Mouse (Mus musculus) CH12.LX (cell line): ENCODE measurements at regions not wholly inside any gene's neighbourhood (a gene's known extent, or its start where the extent isn't known, plus 50 kb on each side); places are given as distances from the start of the nearest gene placed in this dataset.

Source experiments
- DNase-seq: peaks from one replicate; pipeline ENCODE4 v3.0.0-alpha.2; 2013; ENCODE audit errors: extremely low read depth
- H3K27ac ChIP-seq: 2 replicates; pipeline ENCODE4 v1.5.1; 2012; ENCODE audit warnings: low read depth, mild to moderate bottlenecking, control low read depth, moderate library complexity; ENCODE audit not compliant: insufficient read depth
- H3K27me3 ChIP-seq: replicated peaks from 2 replicates; pipeline ENCODE3; 2012; ENCODE audit warnings: inconsistent platforms
- H3K36me3 ChIP-seq, 2 experiments: replicated peaks in 1 of 2; 2 replicates each; pipeline versions ENCODE3 to v1.6.1; 2012; ENCODE audit warnings: inconsistent platforms in 1 of 2, low read length in 1 of 2, mild to moderate bottlenecking in 1 of 2, mixed read lengths in 1 of 2, moderate library complexity in 1 of 2; ENCODE audit not compliant: control insufficient read depth in 1 of 2, insufficient read depth in 1 of 2
- H3K4me1 ChIP-seq, 2 experiments: 2 replicates each; pipeline ENCODE4 v1.6.1; 2012; ENCODE audit warnings: inconsistent platforms in 1 of 2, moderate library complexity in 1 of 2; ENCODE audit not compliant: insufficient read depth in 2 of 2, control insufficient read depth in 1 of 2
- H3K4me2 ChIP-seq: 2 replicates; pipeline ENCODE4 v1.6.1; 2012; ENCODE audit warnings: low read depth, mild to moderate bottlenecking, control low read depth; ENCODE audit not compliant: poor library complexity, insufficient read depth, severe bottlenecking
- H3K4me3 ChIP-seq, 3 experiments: fragments of 150-350 bp in 1 of 3; sonication (generic) in 1 of 3; replicated peaks in 1 of 3; 2 replicates each; pipeline versions ENCODE3 to v1.5.1; 2011 to 2012; ENCODE audit warnings: low read depth in 2 of 3, low read length in 2 of 3, mild to moderate bottlenecking in 2 of 3, moderate library complexity in 2 of 3, control low read depth in 1 of 3, improper control_type of control experiment in 1 of 3, inconsistent platforms in 1 of 3, mixed read lengths in 1 of 3; ENCODE audit not compliant: poor library complexity in 1 of 3
- H3K79me2 ChIP-seq: replicated peaks from 2 replicates; pipeline ENCODE4 v1.6.1; 2012; ENCODE audit warnings: mild to moderate bottlenecking, moderate library complexity; ENCODE audit not compliant: control insufficient read depth, poor library complexity, insufficient read depth, severe bottlenecking; ENCODE audit errors: extremely low read depth
- H3K9ac ChIP-seq: 2 replicates; pipeline ENCODE4 v1.6.1; 2012; ENCODE audit warnings: low read depth, mild to moderate bottlenecking, control low read depth, moderate library complexity; ENCODE audit not compliant: insufficient read depth
- H3K9me3 ChIP-seq: replicated peaks from 2 replicates; pipeline ENCODE3; 2012; ENCODE audit warnings: low read length, inconsistent platforms, mixed read lengths
- CTCF ChIP-seq, 2 experiments: IDR thresholded peaks in 1 of 2; conservative IDR thresholded peaks in 1 of 2; 2 replicates each; pipeline ENCODE4 v1.5.1; 2011 to 2012; ENCODE audit warnings: low read depth in 2 of 2, low read length in 2 of 2, improper control_type of control experiment in 1 of 2, inconsistent platforms in 1 of 2, mild to moderate bottlenecking in 1 of 2, moderate library complexity in 1 of 2
- E2F4 ChIP-seq: IDR thresholded peaks from 2 replicates; pipeline ENCODE4 v1.6.1; 2011; ENCODE audit warnings: low read depth, low read length, improper control_type of control experiment; ENCODE audit not compliant: insufficient replicate concordance
- ELF1 ChIP-seq: IDR thresholded peaks from 2 replicates; pipeline ENCODE4 v1.6.1; 2014; ENCODE audit warnings: low read depth, mild to moderate bottlenecking, inconsistent platforms, low read length, improper control_type of control experiment
- ETS1 ChIP-seq: conservative IDR thresholded peaks from 2 replicates; pipeline ENCODE4 v1.6.1; 2012; ENCODE audit warnings: low read depth, mild to moderate bottlenecking, inconsistent platforms, low read length, improper control_type of control experiment, moderate library complexity
- HCFC1 ChIP-seq: IDR thresholded peaks from 2 replicates; pipeline ENCODE4 v1.6.1; 2012; ENCODE audit warnings: low read depth, mild to moderate bottlenecking, inconsistent platforms, low read length, improper control_type of control experiment
- JUN ChIP-seq: IDR thresholded peaks from 2 replicates; pipeline ENCODE4 v1.6.1; 2011; ENCODE audit warnings: low read depth, mild to moderate bottlenecking, low read length, improper control_type of control experiment, moderate library complexity; ENCODE audit not compliant: insufficient read depth
- JUND ChIP-seq: conservative IDR thresholded peaks from 2 replicates; pipeline ENCODE4 v1.6.1; 2011; ENCODE audit warnings: low read depth, low read length, improper control_type of control experiment
- KAT2A ChIP-seq: IDR thresholded peaks from 2 replicates; pipeline ENCODE4 v1.6.1; 2012; ENCODE audit warnings: low read length, improper control_type of control experiment, inconsistent platforms; ENCODE audit not compliant: insufficient replicate concordance
- MAFK ChIP-seq: IDR thresholded peaks from 2 replicates; pipeline ENCODE4 v1.6.1; 2011; ENCODE audit warnings: low read length, improper control_type of control experiment; ENCODE audit not compliant: insufficient replicate concordance
- MAX ChIP-seq: IDR thresholded peaks from 2 replicates; pipeline ENCODE4 v1.6.1; 2011; ENCODE audit warnings: low read length, improper control_type of control experiment
- MAZ ChIP-seq: IDR thresholded peaks from 2 replicates; pipeline ENCODE4 v1.6.1; 2012; ENCODE audit warnings: low read depth, mild to moderate bottlenecking, inconsistent platforms, low read length, improper control_type of control experiment, moderate library complexity
- MXI1 ChIP-seq: IDR thresholded peaks from 2 replicates; pipeline ENCODE4 v1.6.1; 2011; ENCODE audit warnings: mild to moderate bottlenecking, low read depth, low read length, improper control_type of control experiment
- MYC ChIP-seq: IDR thresholded peaks from 2 replicates; pipeline ENCODE4 v1.6.1; 2011; ENCODE audit warnings: low read depth, mild to moderate bottlenecking, improper control_type of control experiment, low read length
- NRF1 ChIP-seq: IDR thresholded peaks from 2 replicates; pipeline ENCODE4 v1.6.1; 2014; ENCODE audit warnings: low read depth, mild to moderate bottlenecking, inconsistent platforms, low read length, improper control_type of control experiment, moderate library complexity
- POLR2AphosphoS2 ChIP-seq: IDR thresholded peaks from 2 replicates; pipeline ENCODE4 v1.6.1; 2011; ENCODE audit warnings: low read depth, low read length, improper control_type of control experiment
- RAD21 ChIP-seq: IDR thresholded peaks from 2 replicates; pipeline ENCODE4 v1.6.1; 2011; ENCODE audit warnings: low read depth, mild to moderate bottlenecking, low read length, improper control_type of control experiment, moderate library complexity
- SMC3 ChIP-seq: IDR thresholded peaks from 2 replicates; pipeline ENCODE4 v1.6.1; 2011; ENCODE audit warnings: low read depth, low read length, improper control_type of control experiment
- UBTF ChIP-seq: IDR thresholded peaks from 2 replicates; pipeline ENCODE4 v1.6.1; 2012; ENCODE audit warnings: low read depth, mild to moderate bottlenecking, inconsistent platforms, low read length, improper control_type of control experiment, moderate library complexity
- ZMIZ1 ChIP-seq: IDR thresholded peaks from 2 replicates; pipeline ENCODE4 v1.6.1; 2012; ENCODE audit warnings: low read depth, mild to moderate bottlenecking, inconsistent platforms, low read length, improper control_type of control experiment
- dilution Hi-C: fragments of 300-500 bp; cut with MboI; formaldehyde crosslinking; loops from 2 replicates; pipeline ENCODE4 v1.14.3; 2020; ENCODE audit warnings: low sequenced_read_pairs; ENCODE audit not compliant: extremely low pct_unique_long_range_greater_than_20kb, extremely low pct_ligation_motif_present
- in situ Hi-C: fragments of 300-500 bp; cut with MboI; formaldehyde crosslinking; loops from 3 replicates; pipeline ENCODE4 v1.14.3; 2019; ENCODE audit warnings: low sequenced_read_pairs, low pct_ligation_motif_present, low pct_unique_long_range_greater_than_20kb, mixed read lengths

- Histone ChIP-seq H3K36me3 (no peaks in the 10 kb centered on the region), H3K79me2 (no peaks in the 10 kb centered on the region), H3K4me3 (no peak overlapping the region), H3K9ac (no peak overlapping the region), H3K27me3 (no peaks in the 10 kb centered on the region), H3K27ac (no peak overlapping the region), H3K9me3 (peaks cover 2% of the 10 kb centered on the region), H3K4me1 (no peaks in the 10 kb centered on the region), H3K4me2 (no peak overlapping the region)
- no peak for DNase-seq
- in situ Hi-C loops = no loop called here
- TF ChIP-seq CTCF (conservative IDR thresholded peaks at IDR 0.05 in 1 of 2, IDR thresholded peaks at IDR 0.05 in 1 of 2; ENCODE audit: low read depth in 2 of 2, low read length in 2 of 2) (peak in 1 of 2 experiments; percentile 52; a peak in 2 of 4 replicates), SMC3 (peak; percentile 40), RAD21 (peak; percentile 55), MYC (no peak), MAZ (no peak)
- dilution Hi-C loops = no loop called here
Measured at GRCm38 (mm10) chr14:16132672-16133071, 116.4 kb upstream of the Ngly1 start.

GRCm38 (mm10) chr14:16133410-16133809 is 115.7 kb upstream of the Ngly1 start:
- Histone ChIP-seq H3K27ac (no peak overlapping the region), H3K9me3 (peaks cover 2% of the 10 kb centered on the region), H3K79me2 (no peaks in the 10 kb centered on the region), H3K27me3 (no peaks in the 10 kb centered on the region), H3K4me2 (no peak overlapping the region), H3K36me3 (no peaks in the 10 kb centered on the region), H3K9ac (no peak overlapping the region), H3K4me3 (no peak overlapping the region), H3K4me1 (no peaks in the 10 kb centered on the region)
- dilution Hi-C loops (no loop called here), in situ Hi-C loops (no loop called here)
- DNase-seq = no peak
- TF ChIP-seq ELF1 = no peak
- TF ChIP-seq ETS1 = no peak
- TF ChIP-seq KAT2A = no peak
- TF ChIP-seq POLR2AphosphoS2 = no peak
- TF ChIP-seq MAZ = no peak
- no peak for TF ChIP-seq HCFC1
- no peak for TF ChIP-seq ZMIZ1
- TF ChIP-seq MAX = no peak
- no peak for TF ChIP-seq JUND
- no peak for TF ChIP-seq UBTF
- no peak for TF ChIP-seq MAFK
- TF ChIP-seq RAD21 = no peak
- no peak for TF ChIP-seq E2F4
- no peak for TF ChIP-seq JUN
- TF ChIP-seq MYC = no peak
- TF ChIP-seq SMC3 = no peak
- no peak for TF ChIP-seq NRF1
- no peak for TF ChIP-seq MXI1
